Mouse (Mus musculus): ENCODE measurements around the gene Diablo.

The Diablo gene

DNA sequence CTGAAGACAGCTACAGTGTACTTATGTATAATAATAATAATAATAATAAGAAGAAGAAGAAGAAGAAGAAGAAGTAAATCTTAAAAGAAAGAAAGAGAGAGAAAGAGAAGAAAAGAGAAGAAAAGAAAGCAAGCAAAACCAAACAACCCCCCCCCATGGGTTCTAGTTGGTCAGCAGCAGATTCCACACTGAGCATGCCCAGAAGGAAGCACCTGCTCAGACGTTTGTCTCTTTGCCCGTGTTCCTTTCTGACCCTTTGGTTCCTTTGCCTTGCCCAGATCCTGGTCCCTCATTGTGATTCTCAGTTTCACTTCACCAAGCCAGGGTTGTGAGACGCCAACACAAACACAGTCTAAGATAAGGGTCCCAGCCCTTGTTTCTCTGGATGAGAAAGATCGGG, 22.0 kb downstream of the Diablo start:
- no peak for DNase-seq (ENCODE audit: low spot score)

DNA sequence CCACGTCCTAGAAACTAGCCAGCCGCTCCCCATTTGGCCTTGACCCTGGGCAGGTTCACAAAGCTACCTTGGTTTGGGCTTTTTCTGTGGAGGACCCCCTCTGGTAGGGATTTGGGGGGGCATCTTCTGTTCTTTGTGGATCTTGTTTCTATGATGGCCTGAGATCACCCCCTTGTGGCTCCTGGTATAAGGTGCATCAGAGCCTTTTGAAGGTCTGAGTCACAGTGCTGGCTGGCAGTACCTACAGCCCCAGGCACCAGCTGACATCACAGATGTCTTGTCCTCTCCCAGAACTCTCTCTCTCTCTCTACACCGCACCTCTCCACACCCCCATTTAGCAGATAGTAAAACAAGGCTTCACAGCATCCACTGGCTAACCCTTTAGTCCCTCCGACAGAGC, 24.3 kb downstream of the Diablo start:
- DNase-seq (ENCODE audit: low spot score) = no peak

DNA sequence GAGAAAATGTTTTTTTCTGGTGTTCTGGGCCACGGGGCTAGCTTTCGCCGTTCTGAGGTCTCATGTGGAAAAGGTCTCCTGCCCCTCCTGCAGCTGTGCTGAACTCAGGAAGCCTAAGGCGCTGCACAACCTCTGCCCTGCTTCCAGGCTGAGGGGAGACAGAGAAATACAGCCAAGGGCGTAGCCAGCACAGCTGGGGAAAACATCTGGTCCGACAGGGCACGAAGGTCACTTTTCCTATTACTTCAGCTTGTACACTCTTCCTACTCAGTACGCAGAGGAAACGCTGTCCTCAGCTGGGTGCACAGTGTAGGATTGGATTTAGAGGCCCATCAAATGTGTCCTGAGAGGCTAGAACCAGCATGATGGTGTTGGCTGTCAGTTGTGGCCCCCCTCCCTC, 34.0 kb downstream of the Diablo start:
- no peak for DNase-seq (ENCODE audit: low spot score)

DNA sequence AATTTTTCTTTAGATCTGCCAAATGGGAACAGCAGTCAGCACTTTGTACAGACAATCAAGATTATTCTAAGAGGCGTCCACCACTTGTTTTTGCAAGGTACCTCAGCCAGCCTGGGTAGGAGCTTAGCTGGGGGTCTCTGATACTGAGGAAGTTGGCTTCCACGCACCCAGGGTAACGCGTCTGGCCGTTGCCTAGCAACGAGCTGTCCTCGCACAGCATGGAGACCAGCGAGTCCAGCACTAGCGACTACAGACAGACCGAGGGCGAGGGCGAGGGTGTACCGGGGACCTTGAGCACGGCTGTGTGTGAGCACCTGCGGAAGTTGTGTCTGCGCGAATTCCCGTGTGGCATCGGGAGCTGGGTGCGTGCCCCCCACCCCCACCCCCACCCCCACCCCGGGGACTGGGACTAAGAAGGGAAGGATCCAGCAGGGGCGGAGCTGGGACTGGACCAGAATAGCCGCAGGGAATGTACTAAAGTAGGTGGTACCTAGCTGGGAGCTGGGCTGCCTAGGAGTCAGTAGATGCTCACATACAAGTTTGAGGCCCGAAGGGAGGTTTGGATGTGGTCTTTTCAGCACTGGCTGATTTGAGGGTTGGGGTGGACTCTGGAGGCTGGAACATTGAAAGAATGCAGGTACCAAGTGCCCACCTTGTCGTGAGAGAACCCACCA, 34.7 kb downstream of the Diablo start, which contains the start of the genes Lrrc43 and Il31:
Gene Lrrc43, plus strand, starts transcription at position 194 of the 674 bp plus-strand sequence.
Gene Il31, minus strand, starts transcription at position 378 of the 674 bp plus-strand sequence.
- DNase-seq (ENCODE audit: low spot score) = no peak

DNA sequence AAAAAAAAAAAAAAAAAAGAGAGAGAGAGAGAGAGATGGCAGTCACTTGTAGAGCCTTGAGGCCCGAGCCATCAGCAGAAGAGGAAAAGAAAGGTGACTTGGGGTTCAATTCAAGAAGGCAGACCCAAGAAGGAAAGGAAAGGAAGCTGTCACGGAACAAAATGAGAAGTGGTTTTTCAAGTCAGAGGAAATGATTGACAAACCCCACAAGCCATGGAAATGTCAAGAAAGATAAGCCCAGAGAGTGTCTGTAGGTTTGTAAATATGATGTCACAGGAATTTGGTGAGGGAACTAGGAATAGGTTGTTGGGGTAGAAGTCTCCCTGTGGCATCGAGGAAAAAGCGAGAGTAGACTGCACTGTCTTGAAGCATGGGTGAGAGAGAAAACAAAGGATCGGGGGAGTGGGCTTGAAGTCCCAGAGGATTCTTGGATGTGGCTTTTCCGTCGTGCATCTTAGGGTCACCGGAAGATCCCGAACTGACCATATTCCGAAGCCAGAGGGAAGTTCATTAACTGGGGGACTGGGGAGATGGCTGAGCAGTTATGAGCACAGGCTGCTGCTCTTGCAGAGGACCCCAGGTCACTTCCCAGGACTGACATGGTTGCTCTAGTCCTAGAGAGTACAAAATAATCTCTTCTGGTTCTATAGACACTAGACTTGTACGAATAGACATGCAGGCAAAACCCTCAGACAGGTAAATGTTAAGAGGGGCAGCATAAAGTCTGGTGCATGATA, 36.1 kb downstream of the Diablo start:
- no peak for DNase-seq (ENCODE audit: low spot score)

DNA sequence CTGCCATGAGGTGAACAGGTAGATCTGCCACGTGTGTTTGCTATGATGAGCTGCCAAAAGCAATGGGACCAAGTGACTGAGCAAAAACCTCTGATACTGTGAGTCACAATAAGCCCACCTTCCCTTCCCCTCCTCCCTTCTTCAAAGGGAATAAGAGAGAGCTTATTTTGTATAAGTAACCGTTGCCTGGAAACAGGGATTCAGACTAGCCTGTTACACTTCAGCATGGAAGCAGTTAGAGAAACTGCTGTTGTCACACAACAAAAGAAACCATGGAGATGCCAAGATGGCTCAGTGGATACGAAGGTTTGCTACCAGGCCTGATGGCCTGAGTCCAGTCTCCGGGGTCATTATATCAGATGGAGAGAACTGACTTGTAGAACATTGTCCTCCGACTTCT, 50.2 kb downstream of the Diablo start:
- DNase-seq (ENCODE audit: low spot score) = no peak

DNA sequence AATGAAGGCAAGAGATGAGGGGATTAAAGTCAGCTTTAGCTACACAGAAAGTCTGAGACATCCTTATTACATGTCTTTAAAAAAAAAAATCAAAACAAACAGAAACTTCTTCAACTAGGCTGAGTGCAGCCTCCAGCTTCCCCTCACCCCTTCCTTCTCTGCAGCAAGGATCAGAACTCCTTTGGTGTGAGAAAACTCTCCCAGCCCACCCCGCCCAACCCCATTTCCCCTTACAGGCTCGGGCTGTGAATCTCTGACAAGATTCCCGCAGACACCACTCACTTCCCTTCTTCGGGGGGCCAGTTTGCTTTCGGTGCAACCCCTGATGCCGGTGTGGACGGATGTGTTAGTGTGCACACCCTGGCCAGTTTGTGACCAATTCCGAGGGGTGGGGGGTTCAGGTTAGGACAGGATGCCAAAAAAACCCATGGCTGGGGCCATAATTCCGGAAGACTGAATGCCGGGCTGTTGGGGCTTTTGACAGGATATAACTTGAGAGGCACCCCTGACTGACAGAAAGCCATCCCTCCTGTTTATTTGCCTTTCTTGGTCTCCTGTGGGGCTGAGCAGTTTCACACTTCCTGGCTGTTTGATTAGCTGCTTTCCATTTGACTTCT, 53.1 kb downstream of the Diablo start:
- no peak for DNase-seq (ENCODE audit: low spot score)

DNA sequence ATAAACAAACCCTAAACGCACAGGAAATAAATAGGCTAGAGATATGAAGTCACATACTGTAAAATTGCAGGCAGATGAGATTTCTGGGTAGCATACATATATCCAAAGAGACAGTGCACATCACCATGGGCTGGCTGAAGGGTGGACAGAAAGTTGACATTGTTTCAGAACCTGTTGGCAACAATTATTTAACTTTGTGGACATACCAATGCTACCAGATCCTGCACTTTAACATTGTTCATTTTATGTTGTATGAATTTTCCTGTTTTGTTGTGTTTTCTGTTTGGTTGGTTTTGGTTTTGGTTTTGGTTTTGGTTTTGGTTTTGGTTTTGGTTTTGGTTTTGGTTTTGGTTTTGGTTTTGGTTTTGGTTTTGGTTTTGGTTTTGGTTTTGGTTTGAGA, 59.3 kb downstream of the Diablo start:
- DNase-seq (ENCODE audit: low spot score) = no peak

DNA sequence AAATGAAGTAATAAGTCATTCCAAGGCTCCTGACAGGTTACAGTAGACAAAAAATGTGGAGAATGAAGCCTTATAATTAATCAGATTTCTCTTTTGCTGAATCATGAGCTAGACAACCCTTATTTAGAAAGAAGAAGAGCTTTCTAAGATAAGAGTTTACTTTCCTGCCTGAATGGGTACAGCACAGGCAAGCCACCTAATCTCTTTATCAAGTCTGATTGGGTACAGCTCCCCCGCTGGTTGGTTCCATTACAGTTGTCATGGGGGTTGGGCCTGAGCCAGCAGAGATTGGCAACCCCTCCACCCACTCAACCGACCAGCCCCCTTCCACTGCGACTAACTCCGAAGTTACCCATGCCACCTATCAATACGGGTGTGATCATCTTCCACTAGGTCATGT, 62.6 kb downstream of the Diablo start:
- DNase-seq (ENCODE audit: low spot score) = no peak

Data from spleen, adult 12 weeks (tissue).